Mouse (Mus musculus): Measurements from ENCODE around the gene Nr1h4. TPM values are rescaled to one million over a fixed set of nuclear protein-coding genes. Genes with fewer than 3 reads are reported as not detected.
A peak's percentile ranks its signal among the peaks of the same experiment; 100 is the strongest.

The Nr1h4 gene
- polyA plus RNA-seq, 1 experiment from 2014 or later = not detected

GRCm38 (mm10) chr10:89462890-89463289 is 70.5 kb downstream of the Nr1h4 start:
- Histone ChIP-seq H3K9me3 (no peaks in the 10 kb centered on the region), H3K4me2 (no peak overlapping the region), H3K36me3 (no peaks in the 10 kb centered on the region), H3K27me3 (no peaks in the 10 kb centered on the region), H3K4me3 (no peak overlapping the region), H3K4me1 (replicated peaks) (no peaks in the 10 kb centered on the region), H3K9ac (no peak overlapping the region), H3K27ac (replicated peaks) (no peak overlapping the region)
- 81% methylated on average over 11 of the region's 11 CpGs for WGBS
- no peak for ATAC-seq (ENCODE audit: low read depth)

GRCm38 (mm10) chr10:89461856-89462507 is 71.4 kb downstream of the Nr1h4 start:
- WGBS = 17% methylated on average over 14 of the region's 14 CpGs
- H3K4me2 ChIP-seq = no peak overlapping the region; the same call in 1 of the 2 replicates

DNA sequence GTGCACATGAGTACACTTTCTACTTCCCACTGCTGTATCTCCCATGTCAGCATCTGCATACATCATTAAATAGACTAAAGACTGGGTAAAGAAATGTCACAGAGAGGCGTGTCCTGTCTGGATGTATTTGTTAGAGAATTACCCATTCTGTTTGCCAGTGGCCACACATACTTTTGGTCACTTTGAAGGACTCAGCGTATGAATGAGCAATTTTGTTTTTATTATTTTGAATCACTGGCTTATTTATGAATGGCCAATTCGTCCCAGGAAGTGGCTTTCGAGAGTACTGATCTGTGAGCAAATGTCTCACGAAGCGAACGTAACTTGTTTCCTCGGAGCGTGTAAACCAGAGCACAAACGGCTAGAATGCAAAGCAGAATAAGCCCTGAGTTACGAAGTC is 72.4 kb downstream of the Nr1h4 start:
- no peaks in the 10 kb centered on the region for H3K4me1 ChIP-seq (replicated peaks)
- 62% methylated on average over 11 of the region's 11 CpGs for WGBS
- no peak overlapping the region for H3K4me2 ChIP-seq
- no peak overlapping the region for H3K9ac ChIP-seq
- no peak overlapping the region for H3K27ac ChIP-seq (replicated peaks)
- no peaks in the 10 kb centered on the region for H3K36me3 ChIP-seq
- H3K4me3 ChIP-seq = no peak overlapping the region
- H3K9me3 ChIP-seq = no peaks in the 10 kb centered on the region
- H3K27me3 ChIP-seq = no peaks in the 10 kb centered on the region
- no peak for ATAC-seq (ENCODE audit: low read depth)

More at GRCm38 (mm10) chr10:89461856-89462507, 71.4 kb downstream of the Nr1h4 start:
- Histone ChIP-seq H3K4me1 (replicated peaks) (no peaks in the 10 kb centered on the region), H3K9ac (no peak overlapping the region), H3K27me3 (no peaks in the 10 kb centered on the region), H3K9me3 (no peaks in the 10 kb centered on the region), H3K27ac (replicated peaks) (no peak overlapping the region), H3K36me3 (no peaks in the 10 kb centered on the region), H3K4me3 (no peak overlapping the region)
- ATAC-seq (ENCODE audit: low read depth) = peak; percentile 78

- no peaks in the 10 kb centered on the region for H3K9me3 ChIP-seq
- 83% methylated on average over 3 of the region's 3 CpGs for WGBS
- H3K27ac ChIP-seq (replicated peaks) = no peak overlapping the region
- no peaks in the 10 kb centered on the region for H3K36me3 ChIP-seq
- H3K9ac ChIP-seq = no peak overlapping the region
- no peaks in the 10 kb centered on the region for H3K27me3 ChIP-seq
- no peak overlapping the region for H3K4me3 ChIP-seq
- H3K4me2 ChIP-seq = no peak overlapping the region
- H3K4me1 ChIP-seq (replicated peaks) = no peaks in the 10 kb centered on the region
- ATAC-seq (ENCODE audit: low read depth) = no peak
Observed at GRCm38 (mm10) chr10:89458770-89459169, 74.6 kb downstream of the Nr1h4 start.

DNA sequence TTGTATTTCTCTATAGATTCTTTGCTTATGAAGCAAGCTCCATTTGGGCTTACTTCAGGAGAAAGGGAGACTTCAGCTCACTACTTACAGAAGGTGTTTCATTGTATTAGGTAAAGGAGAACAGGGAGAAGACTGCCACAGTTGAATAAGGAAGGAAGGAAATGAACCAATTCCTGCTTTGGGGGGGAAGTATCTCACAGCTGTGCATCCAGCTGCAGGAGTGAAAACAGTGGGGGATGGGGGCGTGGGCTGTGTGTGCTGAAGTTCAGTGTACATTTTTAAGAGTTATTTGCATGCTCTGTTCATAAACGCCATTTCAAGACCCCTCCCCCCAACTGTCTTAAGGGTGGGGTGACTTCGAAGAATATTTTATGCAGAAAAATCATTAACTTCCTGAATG is 79.6 kb downstream of the Nr1h4 start:
- H3K36me3 ChIP-seq = no peaks in the 10 kb centered on the region
- no peak overlapping the region for H3K9ac ChIP-seq
- no peak overlapping the region for H3K4me2 ChIP-seq
- no peak for ATAC-seq (ENCODE audit: low read depth)
- no peak overlapping the region for H3K4me3 ChIP-seq
- no peaks in the 10 kb centered on the region for H3K27me3 ChIP-seq
- H3K27ac ChIP-seq (replicated peaks) = no peak overlapping the region
- H3K4me1 ChIP-seq (replicated peaks) = no peaks in the 10 kb centered on the region
- 82% methylated on average over 3 of the region's 3 CpGs for whole genome bisulfite sequencing
- H3K9me3 ChIP-seq = no peaks in the 10 kb centered on the region

GRCm38 (mm10) chr10:89453068-89453641 is 80.2 kb downstream of the Nr1h4 start:
- Histone ChIP-seq H3K27me3 (no peaks in the 10 kb centered on the region), H3K4me3 (no peak overlapping the region), H3K9me3 (no peaks in the 10 kb centered on the region), H3K36me3 (no peaks in the 10 kb centered on the region), H3K27ac (replicated peaks) (no peak overlapping the region), H3K4me2 (no peak overlapping the region), H3K4me1 (replicated peaks) (no peaks in the 10 kb centered on the region), H3K9ac (no peak overlapping the region)
- 85% methylated on average over 15 of the region's 15 CpGs for WGBS
- no peak for ATAC-seq (ENCODE audit: low read depth)

- H3K4me1 ChIP-seq (replicated peaks) = no peaks in the 10 kb centered on the region
- ATAC-seq (ENCODE audit: low read depth) = no peak
- no peaks in the 10 kb centered on the region for H3K36me3 ChIP-seq
- H3K27ac ChIP-seq (replicated peaks) = no peak overlapping the region
- 81% methylated on average over 10 of the region's 10 CpGs for WGBS
- no peak overlapping the region for H3K9ac ChIP-seq
- peaks cover 2% of the 10 kb centered on the region; the same call in 1 of the 2 replicates for H3K27me3 ChIP-seq
- H3K4me2 ChIP-seq = no peak overlapping the region
- H3K4me3 ChIP-seq = no peak overlapping the region
- no peaks in the 10 kb centered on the region for H3K9me3 ChIP-seq
Observed at GRCm38 (mm10) chr10:89450411-89450810, 83.0 kb downstream of the Nr1h4 start.

DNA sequence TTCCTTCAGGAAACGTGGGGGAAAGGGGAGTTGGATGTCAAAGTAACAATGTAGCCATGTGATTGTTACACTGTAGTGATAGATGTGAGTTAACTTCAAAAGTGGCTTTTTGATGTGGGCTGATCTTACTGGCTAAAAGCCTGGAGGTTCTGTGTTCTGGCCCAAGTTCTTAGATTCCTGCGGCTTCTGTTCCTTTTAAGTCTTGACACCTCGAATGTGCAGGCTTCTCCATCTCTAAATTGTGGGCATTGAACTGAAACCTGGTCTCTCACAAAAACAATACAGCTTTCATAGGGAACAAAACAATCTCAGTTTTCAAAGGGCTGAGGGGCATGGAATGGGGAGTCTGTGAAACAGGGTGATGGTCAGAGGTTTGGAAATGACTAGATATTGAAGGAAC is 89.0 kb downstream of the Nr1h4 start:
- ATAC-seq (ENCODE audit: low read depth) = no peak
- peaks cover 17% of the 10 kb centered on the region for H3K4me1 ChIP-seq (replicated peaks)
- WGBS = 42% methylated on average over 3 of the region's 3 CpGs
- peak overlapping the region; percentile 97 for H3K4me2 ChIP-seq
- peaks cover 35% of the 10 kb centered on the region for H3K27me3 ChIP-seq
- H3K9ac ChIP-seq = peak overlapping the region; percentile 71
- 0 out of 2 replicates have a peak, but pooled peaks cover 7% of the 10 kb centered on the region for H3K9me3 ChIP-seq
- H3K4me3 ChIP-seq = peak overlapping the region; percentile 69
- no peaks in the 10 kb centered on the region for H3K36me3 ChIP-seq
- no peak overlapping the region for H3K27ac ChIP-seq (replicated peaks)

- no peaks in the 10 kb centered on the region for H3K36me3 ChIP-seq
- WGBS = under 1% methylated on average over 39 of the region's 39 CpGs
- peaks cover 17% of the 10 kb centered on the region for H3K4me1 ChIP-seq (replicated peaks)
- peak within 1 kb of the TSS; percentile 56; the same call in 1 of the 2 replicates for H3K27ac ChIP-seq (replicated peaks)
- peak within 1 kb of the TSS; percentile 97 for H3K4me2 ChIP-seq
- H3K27me3 ChIP-seq = peaks cover 42% of the 10 kb centered on the region
- H3K9ac ChIP-seq = peak within 1 kb of the TSS; percentile 71
- peak; percentile 98 for ATAC-seq (ENCODE audit: low read depth)
- peak within 1 kb of the TSS; percentile 69 for H3K4me3 ChIP-seq
- H3K9me3 ChIP-seq = 0 out of 2 replicates have a peak, but pooled peaks cover 7% of the 10 kb centered on the region
Observed at GRCm38 (mm10) chr10:89443623-89444151, 89.7 kb downstream of the Nr1h4 start, which contains the start of gene Gas2l3. Gas2l3 (minus strand) TSS chr10:89443967.

- WGBS = 2% methylated on average over 17 of the region's 17 CpGs
- ATAC-seq (ENCODE audit: low read depth) = peak; percentile 49
- peaks cover 47% of the 10 kb centered on the region for H3K27me3 ChIP-seq
Observed at GRCm38 (mm10) chr10:89443115-89443622, 90.2 kb downstream of the Nr1h4 start.

DNA sequence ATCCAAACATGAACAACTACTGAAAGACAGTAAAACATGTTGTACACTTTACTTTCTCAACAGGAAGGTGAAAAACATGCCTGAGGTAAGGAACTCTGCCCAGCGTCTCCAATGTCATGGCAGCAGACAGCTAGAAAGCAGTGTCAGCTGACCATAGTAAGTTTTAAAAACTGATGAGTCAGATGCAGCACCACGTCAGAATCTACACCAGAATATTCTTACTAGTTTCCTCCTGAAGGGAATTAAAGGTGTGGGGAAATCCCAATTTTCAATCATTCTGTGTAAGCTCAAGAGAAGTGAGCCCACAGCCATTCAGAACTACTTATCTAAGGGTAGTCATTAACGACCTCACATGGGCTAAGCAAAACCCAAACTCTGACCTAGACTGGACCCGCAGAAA is 90.7 kb downstream of the Nr1h4 start:
- H3K4me3 ChIP-seq = peak overlapping the region; percentile 69
- H3K27ac ChIP-seq (replicated peaks) = no peak overlapping the region
- peaks cover 17% of the 10 kb centered on the region for H3K4me1 ChIP-seq (replicated peaks)
- WGBS = 23% methylated on average over 4 of the region's 4 CpGs
- no peak for ATAC-seq (ENCODE audit: low read depth)
- H3K9ac ChIP-seq = peak overlapping the region; percentile 71
- H3K36me3 ChIP-seq = no peaks in the 10 kb centered on the region
- H3K27me3 ChIP-seq = peaks cover 52% of the 10 kb centered on the region
- 0 out of 2 replicates have a peak, but pooled peaks cover 7% of the 10 kb centered on the region for H3K9me3 ChIP-seq
- peak overlapping the region; percentile 97 for H3K4me2 ChIP-seq

More at GRCm38 (mm10) chr10:89443115-89443622, 90.2 kb downstream of the Nr1h4 start:
- Histone ChIP-seq H3K4me1 (replicated peaks) (peaks cover 17% of the 10 kb centered on the region), H3K4me3 (peak overlapping the region; percentile 69), H3K9ac (peak overlapping the region; percentile 71), H3K27ac (replicated peaks) (peak overlapping the region; percentile 56; the same call in 1 of the 2 replicates), H3K9me3 (0 out of 2 replicates have a peak, but pooled peaks cover 7% of the 10 kb centered on the region), H3K36me3 (no peaks in the 10 kb centered on the region), H3K4me2 (peak overlapping the region; percentile 97)

- H3K4me1 ChIP-seq (replicated peaks) = peaks cover 17% of the 10 kb centered on the region
- no peak overlapping the region for H3K9ac ChIP-seq
- ATAC-seq (ENCODE audit: low read depth) = no peak
- H3K4me3 ChIP-seq = no peak overlapping the region
- no peaks in the 10 kb centered on the region for H3K36me3 ChIP-seq
- no peak overlapping the region for H3K27ac ChIP-seq (replicated peaks)
- WGBS = 96% methylated on average over 3 of the region's 3 CpGs
- H3K27me3 ChIP-seq = peaks cover 59% of the 10 kb centered on the region
- H3K9me3 ChIP-seq = 0 out of 2 replicates have a peak, but pooled peaks cover 7% of the 10 kb centered on the region
- no peak overlapping the region for H3K4me2 ChIP-seq
Observed at GRCm38 (mm10) chr10:89441961-89442360, 91.4 kb downstream of the Nr1h4 start.

Data from neural tube, embryonic 13.5 days (tissue).